ENCODE assay signal across 8 mouse cellular contexts in the genomic region with DNA sequence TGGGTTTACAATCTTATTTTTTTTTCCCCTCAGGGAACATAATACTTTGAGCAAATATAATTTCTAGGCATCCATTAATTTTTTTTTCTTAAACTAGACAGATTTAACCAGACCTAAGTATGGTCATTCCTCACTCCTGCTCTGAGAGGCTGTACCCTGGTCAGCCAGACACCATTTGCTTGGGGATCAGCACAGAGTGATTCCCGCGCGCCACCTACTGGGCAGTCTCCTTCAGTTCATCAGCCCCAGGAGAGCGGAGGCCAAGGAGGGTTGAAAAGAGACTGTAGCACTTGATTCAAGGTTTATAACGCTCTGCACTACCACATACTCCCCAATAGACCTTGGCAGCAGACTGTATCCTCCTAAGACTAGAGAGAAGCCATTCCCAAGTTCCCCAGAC.
DNase-seq lines count a peak whose midpoint lies in the region; ATAC-seq lines count a peak whose summit lies in the region.

No protein-coding gene starts in this region.

- no peak overlapping the region for H3K27ac ChIP-seq in forebrain, embryonic 16.5 days (ENCODE audit: low read length)
- H3K27ac ChIP-seq in lung, embryonic 16.5 days (ENCODE audit: low read length): no peak overlapping the region

- no peak overlapping the region for H3K4me2 ChIP-seq in forebrain, embryonic 16.5 days (ENCODE audit: low read length)
- H3K4me2 ChIP-seq in lung, embryonic 16.5 days (ENCODE audit: low read depth, low read length): no peak overlapping the region

- H3K9me3 ChIP-seq in forebrain, embryonic 16.5 days (ENCODE audit: control insufficient read depth, low read length): no peaks in the 10 kb centered on the region
- H3K9me3 ChIP-seq in lung, embryonic 16.5 days (ENCODE audit: control insufficient read depth, low read length): no peaks in the 10 kb centered on the region

- no peak overlapping the region for H3K9ac ChIP-seq in forebrain, embryonic 16.5 days (replicated peaks; ENCODE audit: low read depth, low read length)
- H3K9ac ChIP-seq in lung, embryonic 16.5 days (ENCODE audit: low read length): no peak overlapping the region

- H3K4me1 ChIP-seq in forebrain, embryonic 16.5 days (replicated peaks; ENCODE audit: control insufficient read depth, insufficient read depth, low read length): peaks cover 6% of the 10 kb centered on the region; the same call in 1 of the 2 replicates
- no peaks in the 10 kb centered on the region for H3K4me1 ChIP-seq in lung, embryonic 16.5 days (replicated peaks; ENCODE audit: control insufficient read depth, insufficient read depth, low read length)

- under 1% methylated on average over 5 of the region's 5 CpGs for WGBS in forebrain, embryonic 16.5 days
- 5% methylated on average over 5 of the region's 5 CpGs for WGBS in lung, embryonic 16.5 days

- DNase-seq in NIH3T3 (ENCODE audit: low read depth): peak; percentile 80
- DNase-seq in cerebellum, adult 18-20 months: peak; percentile 79 to 85
- peak; percentile 35 to 79 for DNase-seq in layer of hippocampus, adult 8-10 months (ENCODE audit: low spot score in 2 of 2)
- DNase-seq in retina, embryonic 14.5 days (ENCODE audit: low spot score): peak; percentile 91

- H3K36me3 ChIP-seq in forebrain, embryonic 16.5 days (ENCODE audit: control insufficient read depth, insufficient read depth): no peaks in the 10 kb centered on the region
- no peaks in the 10 kb centered on the region for H3K36me3 ChIP-seq in lung, embryonic 16.5 days (ENCODE audit: control insufficient read depth, insufficient read depth, low read length)

- peak; percentile 80 for ATAC-seq in forebrain, embryonic 16.5 days
- ATAC-seq in hematopoietic stem cell, adult 5-6 weeks (replicated peaks in 1 of 2; ENCODE audit: insufficient read depth in 1 of 2, low FRiP score in 2 of 2, low TSS enrichment in 1 of 2, low read depth in 1 of 2, poor library complexity in 2 of 2, severe bottlenecking in 2 of 2): peak; percentile 62 to 73; a peak in 3 of 4 replicates
- ATAC-seq in lung, embryonic 16.5 days (ENCODE audit: low read depth): peak; percentile 77
- no peak for ATAC-seq in activated CD4-positive, CD25-positive, alpha-beta regulatory T cell, adult 4 months

- H3K27me3 ChIP-seq in forebrain, embryonic 16.5 days (replicated peaks; ENCODE audit: control insufficient read depth, insufficient read depth, low read length): no peaks in the 10 kb centered on the region
- H3K27me3 ChIP-seq in lung, embryonic 16.5 days (ENCODE audit: control insufficient read depth, insufficient read depth, low read depth, low read length): peaks cover 2% of the 10 kb centered on the region

- H3K4me3 ChIP-seq in forebrain, embryonic 16.5 days (replicated peaks; ENCODE audit: low read length): no peak overlapping the region
- H3K4me3 ChIP-seq in lung, embryonic 16.5 days (ENCODE audit: low read length): no peak overlapping the region
